Mouse (Mus musculus) NIH3T3 (cell line): ENCODE data around the gene Ints3.

Experiments
- DNase-seq: peaks from one replicate; pipeline ENCODE4 v3.0.0-alpha.2; 2012; ENCODE audit warnings: low read depth

The Ints3 gene

GRCm38 (mm10) chr3:90433381-90434020 is at the start of gene Ints3:
Ints3 (minus strand) TSS chr3:90433622.
- peak; percentile 99 for DNase-seq

GRCm38 (mm10) chr3:90475831-90476611 is 42.6 kb upstream of the Ints3 start, which contains the start of gene Ilf2:
Ilf2 (plus strand) TSS chr3:90476126.
- peak; percentile 98 for DNase-seq

- DNase-seq = peak; percentile 45
These were observed 41.9 kb upstream of the Ints3 start for GRCm38 (mm10) chr3:90475151-90475830.

GRCm38 (mm10) chr3:90472213-90472612 is 38.8 kb upstream of the Ints3 start:
- peak; percentile 68 for DNase-seq

GRCm38 (mm10) chr3:90467618-90468300 is 34.3 kb upstream of the Ints3 start:
- DNase-seq = no peak

GRCm38 (mm10) chr3:90466311-90466766 is 32.9 kb upstream of the Ints3 start:
- DNase-seq = peak; percentile 89

- DNase-seq = no peak
These were observed 32.4 kb upstream of the Ints3 start, which contains the start of gene Npr1 for GRCm38 (mm10) chr3:90465686-90466310. Npr1 (minus strand) TSS chr3:90465866.

- DNase-seq = no peak
These were observed 31.8 kb upstream of the Ints3 start for GRCm38 (mm10) chr3:90465081-90465685.

- DNase-seq = no peak
These were observed 31.2 kb upstream of the Ints3 start for GRCm38 (mm10) chr3:90464552-90465080.

- no peak for DNase-seq
These were observed 29.2 kb upstream of the Ints3 start for GRCm38 (mm10) chr3:90462579-90462978.

- no peak for DNase-seq
These were observed 28.5 kb upstream of the Ints3 start for GRCm38 (mm10) chr3:90461935-90462334.

GRCm38 (mm10) chr3:90460315-90460714 is 26.9 kb upstream of the Ints3 start:
- no peak for DNase-seq

GRCm38 (mm10) chr3:90459727-90460126 is 26.3 kb upstream of the Ints3 start:
- DNase-seq = no peak

GRCm38 (mm10) chr3:90454931-90455330 is 21.5 kb upstream of the Ints3 start:
- no peak for DNase-seq

GRCm38 (mm10) chr3:90451396-90452095 is 18.1 kb upstream of the Ints3 start:
- DNase-seq = peak; percentile 23

GRCm38 (mm10) chr3:90450874-90451273 is 17.5 kb upstream of the Ints3 start:
- no peak for DNase-seq

GRCm38 (mm10) chr3:90448626-90449025 is 15.2 kb upstream of the Ints3 start:
- no peak for DNase-seq

- no peak for DNase-seq
These were observed 13.7 kb upstream of the Ints3 start for GRCm38 (mm10) chr3:90447123-90447494.

GRCm38 (mm10) chr3:90446389-90447122 is 13.1 kb upstream of the Ints3 start:
- DNase-seq = peak; percentile 82
